Mouse (Mus musculus) Muller cell, postnatal 12 days (primary cell): ENCODE results near the gene Clcc1.

Experiments
- DNase-seq: peaks from one replicate; pipeline ENCODE4 v3.0.0-alpha.2; 2015; ENCODE audit errors: inconsistent ontology term

Gene Clcc1

DNA sequence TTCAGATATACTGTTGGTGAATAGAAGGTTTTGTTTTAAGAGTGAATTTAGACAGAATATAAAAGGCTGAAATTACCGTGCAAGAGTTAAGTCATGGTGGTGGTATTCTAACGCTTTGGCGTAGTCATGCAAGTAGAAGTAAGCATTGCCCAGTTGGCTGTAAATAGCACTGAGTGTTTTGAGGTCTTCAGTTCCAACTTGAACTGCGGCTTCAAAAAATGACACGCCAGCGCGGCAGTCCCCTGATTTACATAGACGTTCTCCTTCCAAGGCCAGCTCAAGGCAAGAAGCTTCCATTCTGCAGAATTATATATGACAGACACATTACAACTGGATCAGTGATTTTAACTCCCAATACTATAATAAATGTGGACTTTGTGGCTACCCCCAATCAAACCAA is 49.1 kb downstream of the Clcc1 start:
- DNase-seq: no peak

- no peak for DNase-seq
These were observed 57.6 kb downstream of the Clcc1 start for GRCm38 (mm10) chr3:108711296-108711695.

GRCm38 (mm10) chr3:108713065-108713675 is 59.5 kb downstream of the Clcc1 start:
- DNase-seq: no peak

GRCm38 (mm10) chr3:108714837-108715236 is 61.1 kb downstream of the Clcc1 start:
- DNase-seq: no peak

- DNase-seq: no peak
These were observed 64.3 kb downstream of the Clcc1 start for GRCm38 (mm10) chr3:108717896-108718502.

GRCm38 (mm10) chr3:108719357-108719756 is 65.6 kb downstream of the Clcc1 start:
- DNase-seq: no peak

DNA sequence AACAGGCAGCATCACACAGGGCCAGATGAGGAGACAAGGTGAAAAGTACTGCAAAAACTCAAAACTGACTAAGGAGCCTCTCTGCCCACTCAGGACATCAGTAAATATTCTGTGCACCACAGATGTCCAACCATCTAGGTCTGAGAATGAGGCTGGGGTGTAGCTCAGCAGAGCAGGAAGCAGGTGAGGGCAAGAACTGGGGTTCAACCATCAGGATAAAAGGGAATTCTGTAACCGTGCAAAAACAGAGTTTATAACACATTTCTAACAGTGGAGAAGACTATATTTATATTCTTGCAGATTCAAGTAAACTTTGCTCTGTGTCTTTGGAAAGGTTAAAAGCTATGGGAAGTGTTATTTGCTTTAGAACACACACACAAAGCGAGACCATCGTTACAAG is 66.0 kb downstream of the Clcc1 start:
- no peak for DNase-seq

- peak; percentile 7 for DNase-seq
These were observed 67.6 kb downstream of the Clcc1 start for GRCm38 (mm10) chr3:108721076-108721991.

DNA sequence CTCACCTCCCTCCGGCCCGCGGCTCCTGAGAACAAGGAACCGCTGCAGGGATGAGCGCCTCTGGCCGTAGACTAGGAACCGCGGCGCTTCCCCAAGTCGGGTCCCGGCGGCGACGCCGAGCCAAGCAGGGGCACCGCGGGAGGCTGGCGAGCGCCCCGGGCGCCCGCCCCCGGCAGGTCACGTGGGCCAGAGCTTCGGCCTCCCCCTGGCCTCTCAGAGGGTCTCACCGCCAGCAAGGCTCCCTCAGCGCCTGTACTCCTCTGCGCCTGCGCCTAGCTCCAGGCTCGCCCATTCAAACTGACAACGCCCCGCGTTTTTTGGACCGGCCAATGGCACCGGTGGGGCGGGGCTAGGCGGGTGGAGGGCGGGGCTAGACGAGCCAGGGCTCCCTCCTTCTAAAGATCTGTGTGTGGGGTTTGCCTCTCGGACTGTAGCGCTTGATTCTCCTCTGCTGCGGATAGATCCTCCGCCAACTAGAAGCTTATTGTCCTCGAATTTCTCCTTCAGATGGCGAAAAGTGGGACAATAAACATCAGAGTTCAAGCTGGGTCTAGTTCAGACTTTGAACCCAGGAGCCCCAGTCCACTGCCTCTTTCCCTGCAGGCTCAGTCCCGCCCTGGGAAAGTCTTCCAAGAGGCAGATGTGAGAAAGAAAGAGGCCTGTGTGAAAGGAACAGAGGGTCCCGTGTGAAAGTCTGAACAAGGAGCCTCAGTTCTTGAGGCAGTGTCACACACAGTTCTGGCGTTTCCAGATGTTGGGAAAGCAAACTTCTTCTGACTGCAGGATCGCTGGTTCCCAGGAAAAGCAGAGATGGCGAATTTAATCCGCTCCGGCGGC is 68.5 kb downstream of the Clcc1 start, which contains the start of gene Gpsm2:
Gene Gpsm2, minus strand, starts transcription at position 274 of the 837 bp plus-strand sequence.
- peak; percentile 97 for DNase-seq

- DNase-seq: no peak
These were observed 72.7 kb downstream of the Clcc1 start for GRCm38 (mm10) chr3:108726413-108726812.

- DNase-seq: no peak
These were observed 73.6 kb downstream of the Clcc1 start for GRCm38 (mm10) chr3:108727344-108727743.

DNA sequence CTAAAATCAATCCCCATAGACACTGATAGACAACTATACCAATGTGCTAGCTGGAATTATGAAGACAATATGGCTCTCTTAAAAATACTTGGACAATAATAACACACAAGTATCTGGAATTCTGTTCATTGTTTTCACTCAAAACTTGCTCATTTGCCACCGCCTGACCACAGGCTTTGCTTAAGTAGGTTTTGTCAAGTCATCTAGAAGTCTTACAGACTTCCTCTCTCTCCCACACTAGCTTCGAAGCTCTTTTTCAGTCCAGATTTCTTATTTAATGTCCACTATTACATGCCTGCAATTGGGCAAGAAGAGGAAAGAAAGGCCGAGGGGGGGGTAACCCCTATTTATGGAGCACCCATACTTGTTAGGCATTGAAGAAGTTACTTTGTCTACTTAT is 74.1 kb downstream of the Clcc1 start:
- no peak for DNase-seq
